Mouse (Mus musculus) brain, embryonic 14.5 days (tissue): ENCODE measurements around the gene Park7.

ENCODE experiments used
- CTCF ChIP-seq: fragments of 200-500 bp; IDR thresholded peaks from 2 replicates; pipeline ENCODE4 v1.5.1; 2012; ENCODE audit warnings: inconsistent platforms, mild to moderate bottlenecking, moderate library complexity, borderline replicate concordance; ENCODE audit not compliant: insufficient read depth, insufficient read length; ENCODE audit errors: extremely low read depth
- POLR2A ChIP-seq: fragments of 200-500 bp; IDR thresholded peaks from 2 replicates; pipeline ENCODE4 v1.6.1; 2012; ENCODE audit warnings: mild to moderate bottlenecking, inconsistent platforms, borderline replicate concordance; ENCODE audit not compliant: poor library complexity, insufficient read depth, insufficient read length, severe bottlenecking; ENCODE audit errors: extremely low read depth

DNA sequence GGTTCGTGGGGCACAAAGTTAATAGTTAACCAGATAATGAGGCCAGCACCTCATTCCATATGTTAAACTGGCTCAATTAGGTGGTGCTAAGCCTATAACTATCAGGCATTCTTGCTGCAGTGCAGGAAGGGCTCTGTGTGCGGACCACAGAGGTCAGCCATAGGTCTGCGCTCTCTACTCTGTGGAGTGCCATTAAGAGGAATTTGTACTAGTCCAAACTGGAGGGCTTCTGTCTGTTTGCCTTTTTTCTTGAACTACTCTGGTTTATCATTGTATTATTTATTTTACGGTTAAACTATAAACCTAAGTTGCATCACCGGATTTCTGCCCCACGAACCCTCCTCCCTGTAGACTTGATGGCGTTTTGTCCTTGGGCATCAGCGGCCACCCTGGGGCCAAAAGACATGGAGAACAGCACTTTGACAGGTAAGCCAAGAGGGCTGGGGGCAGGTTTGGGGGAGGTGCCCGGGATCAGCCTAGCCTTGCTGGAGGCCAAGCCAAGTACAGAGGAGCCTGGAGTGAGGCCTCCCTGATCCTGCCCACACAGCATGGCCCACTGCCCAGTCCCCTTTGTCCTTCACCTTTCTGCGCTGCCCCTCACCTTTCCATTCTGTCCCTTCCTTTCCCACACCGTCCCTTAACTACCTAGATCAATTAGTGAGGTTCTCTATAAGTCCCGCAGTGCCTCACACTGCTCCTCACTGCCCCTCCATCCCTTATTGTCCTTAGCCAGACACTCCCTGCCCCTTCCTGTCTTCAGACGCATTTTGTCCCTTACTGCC lies 60.4 kb downstream of the Park7 start, which contains the start of gene Errfi1:
- no peak for TF ChIP-seq CTCF
- no peak for TF ChIP-seq POLR2A
